In the genomic region with DNA sequence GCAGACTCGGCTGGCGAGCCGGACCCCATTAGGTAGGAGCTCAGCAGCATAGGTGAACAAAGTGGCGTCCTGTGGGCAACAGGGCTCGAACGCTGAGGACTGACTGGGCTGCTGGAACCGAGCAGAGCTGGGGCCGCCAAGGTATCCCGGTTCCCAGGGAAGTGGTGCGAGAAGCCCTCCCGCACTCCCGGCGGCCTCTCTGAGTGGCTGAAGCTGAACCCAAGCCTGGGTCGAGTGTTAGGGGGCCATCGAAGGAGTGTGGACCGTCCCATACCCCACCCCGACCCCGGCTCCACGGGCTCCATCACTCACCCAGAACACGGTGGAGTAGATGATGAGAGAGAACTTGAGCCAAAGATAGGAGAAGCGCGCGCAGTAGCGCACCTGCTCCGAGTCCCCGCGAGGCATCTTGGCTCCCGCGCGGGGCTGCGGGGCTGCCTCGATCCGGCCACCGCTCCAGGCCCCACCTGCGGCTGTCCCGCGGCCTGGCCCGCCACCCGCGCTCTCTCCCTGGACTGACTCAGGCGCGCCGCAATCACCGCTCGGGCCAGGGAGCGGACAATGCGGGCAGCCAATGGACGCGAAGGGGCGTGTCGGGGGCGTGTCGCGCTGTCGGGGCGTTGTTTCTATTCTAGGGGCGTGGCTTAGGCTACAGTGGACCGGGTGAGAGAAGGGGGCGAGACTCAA, we compare ENCODE assay signal across 8 mouse cellular contexts. TPM values are rescaled to one million over a fixed set of nuclear protein-coding genes. Genes with fewer than 3 reads are reported as not detected.
DNase-seq lines count a peak whose midpoint lies in the region; ATAC-seq and TF ChIP-seq lines count a peak whose summit lies in the region.

Tspan15 (minus strand) TSS at position 544 of the 687 bp plus-strand sequence.

- no peaks in the 10 kb centered on the region for H3K36me3 ChIP-seq in embryonic facial prominence, embryonic 11.5 days (replicated peaks; ENCODE audit: control insufficient read depth, insufficient read depth, low read depth, low read length)
- no peaks in the 10 kb centered on the region for H3K36me3 ChIP-seq in midbrain, embryonic 12.5 days
- no peaks in the 10 kb centered on the region for H3K36me3 ChIP-seq in small intestine, adult 2 months (ENCODE audit: control insufficient read depth, insufficient read depth, low read length)

- no peaks in the 10 kb centered on the region for H3K9me3 ChIP-seq in embryonic facial prominence, embryonic 11.5 days (replicated peaks; ENCODE audit: control insufficient read depth, low read length)
- H3K9me3 ChIP-seq in midbrain, embryonic 12.5 days = no peaks in the 10 kb centered on the region

- peak within 1 kb of the TSS; percentile 92 for H3K4me2 ChIP-seq in embryonic facial prominence, embryonic 11.5 days (ENCODE audit: low read depth, low read length)
- peak within 1 kb of the TSS; percentile 91 for H3K4me2 ChIP-seq in midbrain, embryonic 12.5 days (replicated peaks)

- ATAC-seq in embryonic facial prominence, embryonic 11.5 days (replicated peaks; ENCODE audit: insufficient number of reproducible peaks, low FRiP score, low TSS enrichment, low read depth) = peak; percentile 92
- peak; percentile 98 for ATAC-seq in granulocyte monocyte progenitor cell, adult 5-6 weeks (replicated peaks; ENCODE audit: poor library complexity, severe bottlenecking)
- peak; percentile 98 for ATAC-seq in midbrain, embryonic 12.5 days (ENCODE audit: low FRiP score, low read depth)

- H3K27me3 ChIP-seq in embryonic facial prominence, embryonic 11.5 days (ENCODE audit: control insufficient read depth, insufficient read depth, low read length) = no peaks in the 10 kb centered on the region; the same call in 1 of the 2 replicates
- H3K27me3 ChIP-seq in midbrain, embryonic 12.5 days = peaks cover 35% of the 10 kb centered on the region
- H3K27me3 ChIP-seq in small intestine, adult 2 months (ENCODE audit: control insufficient read depth, insufficient read depth, low read length) = no peaks in the 10 kb centered on the region

- intact Hi-C loops in left cerebral cortex, postnatal 4 days (cut with DNase I) = no loop called here

- DNase-seq in adrenal gland, postnatal 36 days = peak; percentile 98 to 99
- DNase-seq in embryonic facial prominence, embryonic 11.5 days (ENCODE audit: low spot score) = peak; percentile 96
- peak; percentile 93 for DNase-seq in kidney, adult 11 months
- DNase-seq in left cerebral cortex, postnatal 4 days = peak; percentile 92
- no peak for DNase-seq in adipocyte (ENCODE audit: low spot score)

- H3K4me1 ChIP-seq in embryonic facial prominence, embryonic 11.5 days (ENCODE audit: control insufficient read depth, insufficient read depth, low read length) = no peaks in the 10 kb centered on the region
- H3K4me1 ChIP-seq in midbrain, embryonic 12.5 days = peaks cover 6% of the 10 kb centered on the region
- peaks cover 16% of the 10 kb centered on the region for H3K4me1 ChIP-seq in small intestine, adult 2 months (ENCODE audit: control insufficient read depth, insufficient read depth, insufficient read length, low read length)

- H3K27ac ChIP-seq in embryonic facial prominence, embryonic 11.5 days (replicated peaks; ENCODE audit: low read depth, low read length) = no peak within 1 kb of the TSS
- H3K27ac ChIP-seq in midbrain, embryonic 12.5 days (replicated peaks) = no peak within 1 kb of the TSS
- peak within 1 kb of the TSS; percentile 83 for H3K27ac ChIP-seq in small intestine, adult 2 months (ENCODE audit: insufficient read depth, low read depth, low read length)

- under 1% methylated on average over 58 of the region's 59 CpGs for WGBS in embryonic facial prominence, embryonic 11.5 days
- WGBS in midbrain, embryonic 12.5 days = under 1% methylated on average over 59 of the region's 59 CpGs
- under 1% methylated on average over 59 of the region's 59 CpGs for WGBS in small intestine, adult 2 months

- H3K9ac ChIP-seq in embryonic facial prominence, embryonic 11.5 days (replicated peaks; ENCODE audit: low read length) = peak within 1 kb of the TSS; percentile 56
- H3K9ac ChIP-seq in midbrain, embryonic 12.5 days (replicated peaks) = peak within 1 kb of the TSS; percentile 63

- H3K4me3 ChIP-seq in embryonic facial prominence, embryonic 11.5 days (ENCODE audit: low read depth, low read length) = peak within 1 kb of the TSS; percentile 64
- H3K4me3 ChIP-seq in midbrain, embryonic 12.5 days = peak within 1 kb of the TSS; percentile 64
- peak within 1 kb of the TSS; percentile 90 for H3K4me3 ChIP-seq in small intestine, adult 2 months (ENCODE audit: low read depth, low read length)

- no peak for TF ChIP-seq CTCF in small intestine, adult 2 months (IDR thresholded peaks at IDR 0.05; ENCODE audit: extremely low read depth, insufficient read length, insufficient replicate concordance, low read depth, low read length)

- peak; percentile 97 for TF ChIP-seq POLR2A in small intestine, adult 2 months (IDR thresholded peaks at IDR 0.05; ENCODE audit: low read depth, low read length)

RNA-seq across cellular contexts. Expression of gene Tspan15, which starts in this region (rescaled TPM):
- total RNA-seq in adrenal gland, postnatal 36 days (2021) = 10 to 100 TPM; 21.1 to 22.7 TPM
- 12.2 and 13.3 TPM in 2 replicates for polyA plus RNA-seq in embryonic facial prominence, embryonic 11.5 days (2014; fragmentation: Nextera tagmentation; extraction: Ambion mirVana)
- not detected in 2 replicates for total RNA-seq in granulocyte monocyte progenitor cell, adult 5-6 weeks (2014; fragmentation: Nextera tagmentation)
- total RNA-seq in granulocyte monocyte progenitor cell, adult 5-6 weeks (2017) = 0.13 TPM in 1 of 2 replicates, not detected in the other
- total RNA-seq in left cerebral cortex, postnatal 4 days (2021) = 1 to 10 TPM; 5.1 to 6.0 TPM
- 11.7 and 12.5 TPM in 2 replicates for polyA plus RNA-seq in midbrain, embryonic 12.5 days (2016; fragmentation: Nextera tagmentation; extraction: Ambion mirVana)
- polyA plus RNA-seq in small intestine, adult 2 months (2012; rRNA removed) = 179 and 504 TPM in 2 replicates

Comparison
In these comparisons a context has a peak if more than half of its experiments do, and no peak if none do; other contexts are left out.
1. RNA of gene Tspan15 (total RNA-seq): 21.1 to 22.7 TPM in adrenal gland, postnatal 36 days and 5.1 to 6.0 TPM in left cerebral cortex, postnatal 4 days; 0.13 TPM in granulocyte monocyte progenitor cell, adult 5-6 weeks; every median in the first group is over 4 times any median in the second.
2. RNA of gene Tspan15 (polyA plus RNA-seq): 179 to 504 TPM in small intestine, adult 2 months; 12.2 to 13.3 TPM in embryonic facial prominence, embryonic 11.5 days and 11.7 to 12.5 TPM in midbrain, embryonic 12.5 days; every median in the first group is over 10 times any median in the second.
3. Peak in ATAC-seq in granulocyte monocyte progenitor cell, adult 5-6 weeks; RNA of the gene not detected or under 1 TPM.
4. Peak in every context shown above with its lines, with median percentiles within 50 percentile points of each other: ATAC-seq and H3K4me3 ChIP-seq.